Mouse (Mus musculus): Measurements from ENCODE around the gene Tex35. TPM values are rescaled to one million over a fixed set of nuclear protein-coding genes. Genes with fewer than 3 reads are reported as not detected.

Gene Tex35
- polyA plus RNA-seq, 1 experiment from 2014 or later = not detected

- no peaks in the 10 kb centered on the region for H3K9me3 ChIP-seq (ENCODE audit: control insufficient read depth, low read length)
- no peak overlapping the region for H3K9ac ChIP-seq (ENCODE audit: low read length)
- no peak overlapping the region for H3K27ac ChIP-seq (replicated peaks in 1 of 2; ENCODE audit: control insufficient read depth in 1 of 2, insufficient read depth in 1 of 2, low read depth in 2 of 2, low read length in 2 of 2)
- no peaks in the 10 kb centered on the region for H3K36me3 ChIP-seq (ENCODE audit: control insufficient read depth, insufficient read depth, low read length)
- ATAC-seq (ENCODE audit: insufficient number of reproducible peaks, insufficient read depth, low FRiP score, low read depth) = no peak
- H3K4me1 ChIP-seq (ENCODE audit: control insufficient read depth in 2 of 2, insufficient read depth in 2 of 2, low read length in 2 of 2) = peaks cover 2 to 7% of the 10 kb centered on the region in 2 experiments; a peak in 2 of 4 replicates
- WGBS = 83% methylated on average over 6 of the region's 6 CpGs
- no peak overlapping the region for H3K4me2 ChIP-seq (ENCODE audit: low read length)
- no peaks in the 10 kb centered on the region for H3K27me3 ChIP-seq (ENCODE audit: control insufficient read depth, insufficient read depth, low read length)
- no peak overlapping the region for H3K4me3 ChIP-seq (ENCODE audit: control insufficient read depth in 1 of 2, insufficient read depth in 1 of 2, low read depth in 1 of 2, low read length in 2 of 2)
Measured at GRCm38 (mm10) chr1:157074371-157074770, 34.1 kb downstream of the Tex35 start.

- H3K4me1 ChIP-seq (ENCODE audit: control insufficient read depth in 2 of 2, insufficient read depth in 2 of 2, low read length in 2 of 2) = peaks cover 2 to 4% of the 10 kb centered on the region in 2 experiments; a peak in 1 of 4 replicates
- 58% methylated on average over 4 of the region's 4 CpGs for WGBS
- no peaks in the 10 kb centered on the region for H3K9me3 ChIP-seq (ENCODE audit: control insufficient read depth, low read length)
- no peak overlapping the region for H3K9ac ChIP-seq (ENCODE audit: low read length)
- ATAC-seq (ENCODE audit: insufficient number of reproducible peaks, insufficient read depth, low FRiP score, low read depth) = no peak
- no peak overlapping the region for H3K4me3 ChIP-seq (ENCODE audit: control insufficient read depth in 1 of 2, insufficient read depth in 1 of 2, low read depth in 1 of 2, low read length in 2 of 2)
- no peak overlapping the region for H3K27ac ChIP-seq (replicated peaks in 1 of 2; ENCODE audit: control insufficient read depth in 1 of 2, insufficient read depth in 1 of 2, low read depth in 2 of 2, low read length in 2 of 2)
- no peaks in the 10 kb centered on the region for H3K36me3 ChIP-seq (ENCODE audit: control insufficient read depth, insufficient read depth, low read length)
- no peak overlapping the region for H3K4me2 ChIP-seq (ENCODE audit: low read length)
- no peaks in the 10 kb centered on the region for H3K27me3 ChIP-seq (ENCODE audit: control insufficient read depth, insufficient read depth, low read length)
Measured at GRCm38 (mm10) chr1:157073592-157073991, 34.9 kb downstream of the Tex35 start.

GRCm38 (mm10) chr1:157069181-157069828 lies 39.2 kb downstream of the Tex35 start:
- Histone ChIP-seq H3K27ac (replicated peaks in 1 of 2; ENCODE audit: control insufficient read depth in 1 of 2, insufficient read depth in 1 of 2, low read depth in 2 of 2, low read length in 2 of 2) (no peak overlapping the region), H3K9ac (ENCODE audit: low read length) (no peak overlapping the region), H3K4me1 (ENCODE audit: control insufficient read depth in 2 of 2, insufficient read depth in 2 of 2, low read length in 2 of 2) (peaks cover 4 to 9% of the 10 kb centered on the region in 2 experiments), H3K9me3 (ENCODE audit: control insufficient read depth, low read length) (no peaks in the 10 kb centered on the region), H3K36me3 (ENCODE audit: control insufficient read depth, insufficient read depth, low read length) (no peaks in the 10 kb centered on the region), H3K4me3 (ENCODE audit: control insufficient read depth in 1 of 2, insufficient read depth in 1 of 2, low read depth in 1 of 2, low read length in 2 of 2) (no peak overlapping the region), H3K27me3 (ENCODE audit: control insufficient read depth, insufficient read depth, low read length) (no peaks in the 10 kb centered on the region), H3K4me2 (ENCODE audit: low read length) (no peak overlapping the region)
- ATAC-seq (ENCODE audit: insufficient number of reproducible peaks, insufficient read depth, low FRiP score, low read depth) = no peak
- 88% methylated on average over 15 of the region's 15 CpGs for WGBS

- H3K36me3 ChIP-seq (ENCODE audit: control insufficient read depth, insufficient read depth, low read length) = no peaks in the 10 kb centered on the region
- no peak overlapping the region for H3K4me2 ChIP-seq (ENCODE audit: low read length)
- H3K27ac ChIP-seq (replicated peaks in 1 of 2; ENCODE audit: control insufficient read depth in 1 of 2, insufficient read depth in 1 of 2, low read depth in 2 of 2, low read length in 2 of 2) = no peak overlapping the region
- H3K4me3 ChIP-seq (ENCODE audit: control insufficient read depth in 1 of 2, insufficient read depth in 1 of 2, low read depth in 1 of 2, low read length in 2 of 2) = no peak overlapping the region
- no peak overlapping the region for H3K9ac ChIP-seq (ENCODE audit: low read length)
- H3K4me1 ChIP-seq (ENCODE audit: control insufficient read depth in 2 of 2, insufficient read depth in 2 of 2, low read length in 2 of 2) = peaks cover 9 to 14% of the 10 kb centered on the region in 2 experiments
- H3K9me3 ChIP-seq (ENCODE audit: control insufficient read depth, low read length) = no peaks in the 10 kb centered on the region
- ATAC-seq (ENCODE audit: insufficient number of reproducible peaks, insufficient read depth, low FRiP score, low read depth) = no peak
- no peaks in the 10 kb centered on the region for H3K27me3 ChIP-seq (ENCODE audit: control insufficient read depth, insufficient read depth, low read length)
Measured at GRCm38 (mm10) chr1:157068316-157068715, 40.2 kb downstream of the Tex35 start.

- H3K9ac ChIP-seq (ENCODE audit: low read length) = no peak overlapping the region
- H3K27ac ChIP-seq (replicated peaks in 1 of 2; ENCODE audit: control insufficient read depth in 1 of 2, insufficient read depth in 1 of 2, low read depth in 2 of 2, low read length in 2 of 2) = peak overlapping the region; percentile 14 to 31; a peak in 2 of 4 replicates
- no peaks in the 10 kb centered on the region for H3K27me3 ChIP-seq (ENCODE audit: control insufficient read depth, insufficient read depth, low read length)
- H3K4me1 ChIP-seq (ENCODE audit: control insufficient read depth in 2 of 2, insufficient read depth in 2 of 2, low read length in 2 of 2) = peaks cover 9 to 27% of the 10 kb centered on the region in 2 experiments
- 0 out of 2 replicates have a peak overlapping the region, but pooled peaks have one; percentile 11 for H3K4me2 ChIP-seq (ENCODE audit: low read length)
- no peaks in the 10 kb centered on the region for H3K36me3 ChIP-seq (ENCODE audit: control insufficient read depth, insufficient read depth, low read length)
- ATAC-seq (ENCODE audit: insufficient number of reproducible peaks, insufficient read depth, low FRiP score, low read depth) = no peak
- 86% methylated on average over 12 of the region's 12 CpGs for WGBS
- no peaks in the 10 kb centered on the region for H3K9me3 ChIP-seq (ENCODE audit: control insufficient read depth, low read length)
- no peak overlapping the region for H3K4me3 ChIP-seq (ENCODE audit: control insufficient read depth in 1 of 2, insufficient read depth in 1 of 2, low read depth in 1 of 2, low read length in 2 of 2)
Measured at GRCm38 (mm10) chr1:157065819-157066730, 42.4 kb downstream of the Tex35 start.

- Histone ChIP-seq H3K4me2 (ENCODE audit: low read length) (no peak overlapping the region), H3K36me3 (ENCODE audit: control insufficient read depth, insufficient read depth, low read length) (no peaks in the 10 kb centered on the region), H3K9me3 (ENCODE audit: control insufficient read depth, low read length) (no peaks in the 10 kb centered on the region), H3K9ac (ENCODE audit: low read length) (no peak overlapping the region), H3K4me3 (ENCODE audit: control insufficient read depth in 1 of 2, insufficient read depth in 1 of 2, low read depth in 1 of 2, low read length in 2 of 2) (no peak overlapping the region), H3K27ac (replicated peaks in 1 of 2; ENCODE audit: control insufficient read depth in 1 of 2, insufficient read depth in 1 of 2, low read depth in 2 of 2, low read length in 2 of 2) (peak overlapping the region; percentile 64 to 65), H3K27me3 (ENCODE audit: control insufficient read depth, insufficient read depth, low read length) (no peaks in the 10 kb centered on the region), H3K4me1 (ENCODE audit: control insufficient read depth in 2 of 2, insufficient read depth in 2 of 2, low read length in 2 of 2) (peaks cover 9 to 27% of the 10 kb centered on the region in 2 experiments)
- WGBS = 41% methylated on average over 12 of the region's 13 CpGs
- 0 out of 2 replicates have a peak, but pooled peaks have one; percentile 54 for ATAC-seq (ENCODE audit: insufficient number of reproducible peaks, insufficient read depth, low FRiP score, low read depth)
Measured at GRCm38 (mm10) chr1:157063318-157064115, 45.0 kb downstream of the Tex35 start.

- 45% methylated on average over 5 of the region's 5 CpGs for WGBS
- Histone ChIP-seq H3K9me3 (ENCODE audit: control insufficient read depth, low read length) (no peaks in the 10 kb centered on the region), H3K4me3 (ENCODE audit: control insufficient read depth in 1 of 2, insufficient read depth in 1 of 2, low read depth in 1 of 2, low read length in 2 of 2) (no peak overlapping the region), H3K27ac (replicated peaks in 1 of 2; ENCODE audit: control insufficient read depth in 1 of 2, insufficient read depth in 1 of 2, low read depth in 2 of 2, low read length in 2 of 2) (peak overlapping the region in 1 of 2 experiments; percentile 64; a peak in 3 of 4 replicates), H3K4me2 (ENCODE audit: low read length) (no peak overlapping the region), H3K4me1 (ENCODE audit: control insufficient read depth in 2 of 2, insufficient read depth in 2 of 2, low read length in 2 of 2) (peaks cover 9 to 27% of the 10 kb centered on the region in 2 experiments), H3K9ac (ENCODE audit: low read length) (no peak overlapping the region), H3K27me3 (ENCODE audit: control insufficient read depth, insufficient read depth, low read length) (no peaks in the 10 kb centered on the region), H3K36me3 (ENCODE audit: control insufficient read depth, insufficient read depth, low read length) (no peaks in the 10 kb centered on the region)
- ATAC-seq (ENCODE audit: insufficient number of reproducible peaks, insufficient read depth, low FRiP score, low read depth) = no peak
Measured at GRCm38 (mm10) chr1:157062445-157062825, 46.0 kb downstream of the Tex35 start.
